Mouse (Mus musculus) bone marrow macrophage, adult 2 months (primary cell): ENCODE data around the gene Padi2. TPM values are rescaled to one million over a fixed set of nuclear protein-coding genes. Genes with fewer than 3 reads are reported as not detected.

Experiments used
- H3K27ac ChIP-seq: 2 replicates; pipeline ENCODE4 v1.5.1; 2012; ENCODE audit warnings: low read depth, low read length; ENCODE audit not compliant: insufficient read depth
- H3K4me1 ChIP-seq: 2 replicates; pipeline ENCODE4 v1.6.1; 2012; ENCODE audit warnings: low read length; ENCODE audit not compliant: control insufficient read depth, insufficient read depth
- H3K4me3 ChIP-seq: 2 replicates; pipeline ENCODE4 v1.5.1; 2012; ENCODE audit warnings: mild to moderate bottlenecking, low read length, moderate library complexity; ENCODE audit not compliant: insufficient read depth
- CTCF ChIP-seq: IDR thresholded peaks from 2 replicates; pipeline ENCODE4 v1.5.1; 2012; ENCODE audit warnings: low read depth, mild to moderate bottlenecking, low read length, moderate library complexity
- POLR2A ChIP-seq: IDR thresholded peaks from 2 replicates; pipeline ENCODE4 v1.6.1; 2012; ENCODE audit warnings: mild to moderate bottlenecking, low read depth, low read length, borderline replicate concordance
- polyA plus RNA-seq: library from polyadenylated mRNA; stranded (reverse); fragments of >200 nt; gene quantifications from 2 replicates; pipeline ENCODE4 v1.2.4, GENCODE M21; 2012; ENCODE audit not compliant: missing spikeins, insufficient read depth, insufficient read length

Gene Padi2
- polyA plus RNA-seq, 1 experiment = 12.2 TPM

- TF ChIP-seq CTCF (no peak), POLR2A (no peak)
- Histone ChIP-seq H3K4me3 (no peak overlapping the region), H3K27ac (no peak overlapping the region), H3K4me1 (peaks cover 39% of the 10 kb centered on the region)
These were observed 34.8 kb upstream of the Padi2 start for GRCm38 (mm10) chr4:140871376-140871775.

GRCm38 (mm10) chr4:140871851-140872685 lies 34.1 kb upstream of the Padi2 start:
- peaks cover 39% of the 10 kb centered on the region for H3K4me1 ChIP-seq
- H3K4me3 ChIP-seq = no peak overlapping the region
- H3K27ac ChIP-seq = peak overlapping the region; percentile 51
- TF ChIP-seq POLR2A (no peak), CTCF (no peak)

GRCm38 (mm10) chr4:140872686-140872992 lies 33.5 kb upstream of the Padi2 start:
- Histone ChIP-seq H3K4me1 (peaks cover 34% of the 10 kb centered on the region), H3K4me3 (no peak overlapping the region), H3K27ac (peak overlapping the region; percentile 20)
- TF ChIP-seq CTCF (no peak), POLR2A (no peak)

GRCm38 (mm10) chr4:140873011-140873410 lies 33.1 kb upstream of the Padi2 start:
- no peak overlapping the region for H3K4me3 ChIP-seq
- no peak overlapping the region for H3K27ac ChIP-seq
- peaks cover 31% of the 10 kb centered on the region for H3K4me1 ChIP-seq
- no peak for TF ChIP-seq CTCF
- no peak for TF ChIP-seq POLR2A

- Histone ChIP-seq H3K4me3 (no peak overlapping the region), H3K27ac (no peak overlapping the region), H3K4me1 (peaks cover 26% of the 10 kb centered on the region)
- TF ChIP-seq POLR2A = no peak
- no peak for TF ChIP-seq CTCF
These were observed 30.0 kb upstream of the Padi2 start for GRCm38 (mm10) chr4:140876161-140876560.

- Histone ChIP-seq H3K4me1 (peaks cover 21% of the 10 kb centered on the region), H3K27ac (no peak overlapping the region), H3K4me3 (no peak overlapping the region)
- TF ChIP-seq CTCF (no peak), POLR2A (no peak)
These were observed 29.5 kb upstream of the Padi2 start for GRCm38 (mm10) chr4:140876681-140877080.

GRCm38 (mm10) chr4:140877441-140877840 lies 28.7 kb upstream of the Padi2 start:
- Histone ChIP-seq H3K4me3 (no peak overlapping the region), H3K4me1 (peaks cover 14% of the 10 kb centered on the region), H3K27ac (no peak overlapping the region)
- TF ChIP-seq CTCF (no peak), POLR2A (no peak)

- Histone ChIP-seq H3K4me3 (no peak overlapping the region), H3K4me1 (peaks cover 4% of the 10 kb centered on the region), H3K27ac (no peak overlapping the region)
- TF ChIP-seq POLR2A = no peak
- TF ChIP-seq CTCF = no peak
These were observed 27.5 kb upstream of the Padi2 start for GRCm38 (mm10) chr4:140878655-140879054.

GRCm38 (mm10) chr4:140879116-140879515 lies 27.0 kb upstream of the Padi2 start:
- H3K4me1 ChIP-seq = peaks cover 4% of the 10 kb centered on the region
- H3K4me3 ChIP-seq = no peak overlapping the region
- no peak overlapping the region for H3K27ac ChIP-seq
- TF ChIP-seq CTCF (no peak), POLR2A (no peak)

- H3K4me3 ChIP-seq = no peak overlapping the region
- TF ChIP-seq CTCF (no peak), POLR2A (no peak)
- no peak overlapping the region for H3K27ac ChIP-seq
- H3K4me1 ChIP-seq = peaks cover 4% of the 10 kb centered on the region
These were observed 26.4 kb upstream of the Padi2 start for GRCm38 (mm10) chr4:140879739-140880138.

- Histone ChIP-seq H3K4me3 (no peak overlapping the region), H3K27ac (no peak overlapping the region), H3K4me1 (peaks cover 4% of the 10 kb centered on the region)
- no peak for TF ChIP-seq CTCF
- TF ChIP-seq POLR2A = no peak
These were observed 25.9 kb upstream of the Padi2 start for GRCm38 (mm10) chr4:140880207-140880606.
